Mouse (Mus musculus) cerebellum, adult 18-20 months (tissue): ENCODE results near the gene Sash3.

Experiments
- DNase-seq, 2 experiments: peaks; one replicate each; pipeline ENCODE4 v3.0.0; 2021

Sash3 gene

GRCm38 (mm10) chrX:48146262-48146661, at the start of gene Sash3:
Gene Sash3 (plus strand): TSS chrX:48146436.
- no peak for DNase-seq

DNA sequence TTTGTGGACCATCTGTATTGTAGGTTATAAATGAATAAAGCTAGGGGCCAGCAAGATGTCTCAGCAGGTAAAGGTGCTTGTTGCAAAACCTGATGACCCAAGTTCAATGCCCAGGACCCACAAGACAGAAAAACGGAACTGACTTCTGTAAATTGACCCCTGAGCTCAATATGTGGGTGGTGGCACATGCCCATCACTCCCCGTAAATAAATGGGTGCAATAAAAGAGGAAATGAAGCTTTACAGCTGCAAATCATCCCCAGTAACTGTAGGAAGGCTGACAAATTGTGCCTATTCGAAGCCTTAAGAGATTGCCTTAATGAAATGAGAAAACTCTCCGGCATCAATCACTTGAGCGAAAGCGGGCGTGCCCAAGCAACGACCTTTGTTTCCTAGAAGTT, 49.7 kb upstream of the Sash3 start:
- DNase-seq = no peak

DNA sequence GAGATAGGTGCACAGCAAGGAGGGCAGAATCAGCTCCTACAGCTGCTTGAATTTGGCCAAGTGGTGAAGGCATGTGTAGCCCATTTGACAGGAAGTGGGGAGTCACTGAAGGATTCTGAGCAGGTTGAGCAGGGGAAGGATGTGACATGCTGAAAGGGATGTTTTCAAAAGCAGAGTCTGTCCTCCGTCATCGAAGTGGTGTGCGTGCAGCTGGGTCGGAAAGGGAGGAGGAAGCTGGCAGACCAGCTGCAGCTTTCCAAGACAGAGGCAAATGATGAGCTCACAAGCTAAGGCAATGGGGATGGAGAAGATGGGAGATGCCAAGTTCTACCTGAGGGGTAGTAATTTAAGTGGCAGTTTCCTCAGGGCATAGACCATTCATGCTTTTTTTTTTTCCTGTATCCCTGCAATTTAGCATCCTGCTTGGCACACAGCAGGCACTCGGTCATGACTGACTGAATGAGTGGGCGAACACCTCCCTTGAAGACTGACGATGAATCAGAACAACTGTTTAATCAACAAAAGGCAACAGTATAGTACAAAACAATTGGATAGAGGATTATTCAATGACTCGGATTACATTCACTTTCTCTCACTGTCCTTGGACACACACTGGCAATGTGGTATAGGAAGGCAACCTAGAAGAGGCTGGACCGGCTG, 47.6 kb upstream of the Sash3 start:
- DNase-seq = no peak

DNA sequence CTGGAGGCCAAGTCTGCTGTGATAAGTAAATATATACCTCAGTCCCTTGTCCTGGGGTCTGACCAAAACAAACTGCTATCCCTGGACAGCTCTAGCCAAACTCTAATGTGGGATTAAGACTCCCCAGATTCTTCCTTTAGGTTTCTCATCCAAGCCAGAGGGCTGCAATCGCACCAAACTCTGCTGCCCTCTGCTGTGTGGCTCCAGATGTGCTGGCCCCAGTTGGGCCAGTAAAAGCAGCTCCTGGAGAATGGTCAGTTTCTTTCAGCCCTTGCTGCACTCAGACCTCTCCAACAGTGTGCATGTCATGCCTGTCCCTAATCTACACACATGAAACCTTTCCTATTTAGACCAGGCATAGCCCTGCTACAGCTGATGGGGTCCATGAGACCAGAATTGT, 46.4 kb upstream of the Sash3 start:
- DNase-seq = no peak

- peak in 1 of 2 experiments; percentile 32 for DNase-seq
These were observed 43.0 kb upstream of the Sash3 start for GRCm38 (mm10) chrX:48103256-48103655.

DNA sequence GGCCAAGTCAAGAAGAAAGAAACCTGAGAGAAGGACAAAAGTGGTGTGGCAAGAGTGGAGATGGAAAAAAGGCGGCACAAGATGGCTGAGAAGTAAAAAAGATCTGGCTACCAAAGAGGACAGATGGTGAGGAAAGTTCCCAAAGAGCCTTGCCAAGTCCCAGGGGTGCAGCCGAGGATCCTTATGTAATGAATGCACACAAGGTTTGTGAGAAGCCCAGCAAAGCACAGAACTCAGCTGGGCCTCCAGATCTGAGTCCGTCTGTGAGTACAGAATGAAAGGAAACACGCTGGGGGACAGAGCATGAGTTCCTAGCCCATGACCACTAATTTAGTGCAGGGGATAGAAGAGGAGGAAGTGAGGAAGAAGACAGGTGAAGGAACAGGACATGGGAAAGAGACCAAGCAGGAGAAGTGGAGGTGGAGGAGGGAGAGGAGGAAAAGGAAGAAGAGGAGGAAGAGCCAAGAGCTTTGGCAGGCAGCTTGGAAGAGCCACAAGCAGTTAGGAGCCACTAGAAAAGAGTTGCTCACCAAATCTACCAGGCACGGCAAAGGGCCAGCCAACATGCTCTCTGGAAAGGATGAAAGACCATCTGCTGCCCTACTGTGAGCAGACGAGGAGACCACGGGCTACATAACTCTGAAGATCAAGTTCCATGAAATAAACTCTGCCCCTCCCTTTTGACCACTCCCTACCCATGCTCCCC, 41.3 kb upstream of the Sash3 start:
- peak; percentile 62 to 72 for DNase-seq

DNA sequence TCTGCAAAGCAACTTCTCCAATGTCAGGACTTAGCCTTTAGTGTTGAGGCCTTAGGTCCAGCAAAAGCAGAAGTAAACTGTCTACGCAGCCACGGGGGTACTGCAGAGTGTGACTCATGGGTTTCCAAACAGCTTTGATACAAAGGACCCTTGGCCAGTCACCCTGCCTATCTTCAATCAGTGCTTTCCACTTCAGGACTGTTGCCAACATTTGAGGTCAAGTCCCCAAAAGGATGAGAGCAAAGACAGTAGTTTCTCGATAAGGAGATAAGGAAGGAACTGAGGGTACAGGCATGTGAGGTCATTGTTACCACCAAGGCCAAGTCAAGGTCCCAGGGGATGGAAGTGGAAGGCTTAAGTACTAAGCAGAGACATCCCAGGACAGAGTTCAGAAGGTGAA, 40.0 kb upstream of the Sash3 start:
- DNase-seq = no peak

DNA sequence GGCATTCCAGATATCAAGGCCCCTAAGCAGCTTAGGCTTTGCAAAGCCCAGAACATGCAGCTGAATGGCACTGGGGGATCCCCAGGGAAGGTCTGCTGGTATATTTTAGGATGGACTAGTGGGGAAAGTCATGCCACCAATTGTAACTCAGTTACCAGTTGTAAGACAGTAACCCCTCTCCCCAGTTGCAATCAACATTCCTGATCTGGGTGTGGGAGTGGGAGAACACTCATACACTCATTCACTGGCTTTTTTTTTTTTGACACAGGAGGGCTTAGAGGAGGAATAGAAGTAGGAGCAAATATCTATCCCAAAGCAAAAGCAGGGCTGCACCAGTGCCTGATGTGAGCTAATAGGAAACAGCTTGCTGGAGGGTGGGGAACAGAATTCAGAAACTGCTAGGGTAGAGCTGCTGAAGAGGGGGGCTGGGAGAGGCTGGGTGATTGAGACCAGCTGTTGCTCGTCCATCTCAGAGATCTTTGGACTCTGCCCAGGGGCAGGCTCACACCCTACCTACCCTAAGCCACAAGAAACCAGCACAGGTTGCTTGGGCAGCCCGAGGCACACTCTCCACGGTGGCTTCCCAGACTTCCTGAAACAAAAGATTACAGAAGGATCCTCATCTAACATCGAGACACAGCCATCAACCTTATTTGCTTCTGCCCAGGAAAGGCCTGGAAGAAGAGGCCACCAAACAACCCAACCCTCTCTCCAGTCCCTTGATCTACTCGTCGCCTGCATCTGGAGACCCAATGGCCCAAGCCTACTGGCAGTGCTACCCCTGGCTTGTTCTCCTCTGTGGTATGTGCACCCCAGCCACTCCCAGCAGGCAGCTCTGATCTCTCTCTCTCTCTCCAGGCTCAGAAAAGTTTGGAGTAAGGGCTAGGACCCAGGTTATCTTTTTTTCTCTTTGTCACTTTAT, 37.6 kb upstream of the Sash3 start, which contains the start of gene Xpnpep2:
Gene Xpnpep2, plus strand, starts transcription at position 332 of the 922 bp plus-strand sequence.
- no peak for DNase-seq

- DNase-seq = no peak
These were observed 37.0 kb upstream of the Sash3 start for GRCm38 (mm10) chrX:48109316-48109655.

DNA sequence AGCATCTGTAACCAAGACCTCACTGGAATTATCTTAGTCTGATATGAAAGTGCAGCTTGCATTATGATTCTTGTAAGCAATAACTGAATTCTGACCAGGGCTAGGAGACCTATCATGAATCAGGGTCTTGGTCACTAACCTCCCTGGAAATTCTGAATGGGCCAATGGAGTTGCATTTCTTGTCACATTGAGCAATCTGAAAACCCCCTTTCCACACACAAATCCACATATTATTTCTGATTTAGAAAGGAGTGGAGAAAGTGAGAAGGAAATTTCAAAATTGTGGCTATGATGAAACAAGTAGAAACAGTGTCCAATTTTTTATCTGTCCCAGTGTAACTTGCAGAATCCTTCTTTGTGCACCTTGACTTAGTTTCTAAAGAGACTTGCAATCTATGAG, 26.9 kb upstream of the Sash3 start:
- DNase-seq = no peak

GRCm38 (mm10) chrX:48124132-48125071, 21.8 kb upstream of the Sash3 start:
- DNase-seq = peak; percentile 81

DNA sequence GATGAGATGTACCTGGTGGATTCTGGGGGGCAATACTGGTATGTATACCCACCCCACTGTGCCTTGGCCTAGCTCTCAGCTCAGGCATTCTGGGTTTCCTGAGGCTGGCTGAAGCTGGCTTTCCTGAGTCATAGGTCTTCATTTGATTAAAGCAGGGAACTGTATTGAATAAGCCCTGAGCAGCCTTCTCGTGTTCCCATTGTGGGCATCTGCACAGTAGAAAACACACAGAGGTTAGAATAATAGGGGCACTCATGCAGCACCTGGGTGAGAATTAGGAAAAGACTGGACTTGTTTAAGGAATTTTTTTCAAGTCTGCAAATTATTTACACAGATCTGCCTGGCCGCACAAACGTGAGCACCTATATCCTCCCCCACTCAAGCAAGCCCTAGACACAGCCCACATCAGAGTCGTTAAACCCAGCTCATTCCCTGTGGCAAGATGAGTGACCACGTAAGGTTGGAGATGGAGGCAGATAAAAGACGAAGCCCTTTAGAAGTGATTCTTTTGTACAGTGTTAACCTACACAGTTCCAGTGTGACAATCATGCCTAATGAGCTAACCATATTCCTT, 19.2 kb upstream of the Sash3 start:
- DNase-seq = no peak

DNA sequence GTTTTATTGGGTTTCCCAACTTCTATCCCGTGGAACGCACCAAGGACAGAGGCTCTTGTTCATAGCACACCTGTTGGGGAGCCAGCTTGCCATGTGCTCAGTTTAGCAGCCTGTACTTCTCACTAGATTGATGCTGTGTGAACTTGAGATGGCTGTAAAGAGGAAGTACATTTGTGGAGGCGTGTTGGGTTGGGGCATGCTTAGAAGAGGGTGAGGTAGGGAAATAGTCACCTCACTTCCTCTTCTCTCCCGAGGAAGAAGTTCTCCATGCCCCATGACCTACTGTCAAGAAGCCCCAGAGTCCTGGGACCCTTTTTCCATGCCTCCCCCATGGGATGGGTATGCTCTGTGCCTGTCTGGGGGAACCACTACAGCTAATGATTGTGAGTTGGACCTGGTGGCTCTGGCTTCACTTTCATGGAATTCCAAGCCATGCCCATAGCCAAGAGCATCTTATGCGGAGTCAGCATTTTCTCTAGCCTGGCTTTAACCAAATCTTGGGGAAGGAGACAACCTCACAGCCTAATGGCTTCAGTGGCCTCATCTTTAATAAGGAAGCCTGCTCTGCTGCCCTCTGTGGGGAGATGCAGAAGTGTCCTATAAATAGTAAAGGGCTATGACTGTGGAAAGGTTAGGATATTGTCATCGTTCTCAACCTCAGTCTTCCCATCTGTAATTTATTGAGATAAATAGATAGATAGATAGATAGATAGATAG, 18.6 kb upstream of the Sash3 start:
- DNase-seq = no peak

DNA sequence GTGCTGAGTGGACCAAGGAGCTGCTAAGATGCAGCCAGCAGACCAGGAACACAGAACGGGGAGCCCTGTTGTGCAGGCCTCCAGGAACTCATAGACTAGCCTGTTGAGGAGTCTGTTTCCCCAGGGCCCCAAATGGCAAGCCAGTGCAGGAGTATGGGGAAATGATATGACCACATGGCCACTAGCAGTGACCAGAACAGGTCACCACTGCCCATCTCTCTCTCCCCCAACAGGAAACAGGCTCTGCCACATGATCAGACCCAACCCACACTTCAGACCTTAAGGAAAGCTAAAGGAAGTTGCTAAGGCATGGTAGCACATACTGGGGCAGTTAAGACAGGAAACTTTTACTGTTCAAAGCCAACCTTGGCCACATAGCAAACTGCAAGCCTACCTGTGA, 17.1 kb upstream of the Sash3 start:
- DNase-seq = no peak

DNA sequence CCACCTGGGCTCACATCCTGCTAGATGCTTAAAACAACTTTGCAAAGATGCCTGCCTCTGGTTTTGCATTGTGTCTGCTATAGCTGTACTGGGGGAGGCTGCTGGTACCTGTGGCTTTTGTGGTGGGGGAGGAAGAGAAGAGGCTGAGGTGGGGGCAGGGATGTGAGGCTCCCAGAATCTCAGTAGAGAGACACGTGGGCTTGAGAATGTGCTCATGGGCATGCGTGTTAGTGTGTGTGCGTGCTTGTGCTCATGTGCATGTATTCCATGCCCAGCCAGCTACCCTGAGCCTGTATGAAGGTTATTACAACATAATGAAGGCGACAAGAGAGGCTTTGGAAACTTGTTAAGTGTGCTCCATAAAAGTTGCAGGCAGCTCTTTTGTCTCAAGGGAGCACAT, 9.3 kb upstream of the Sash3 start:
- no peak for DNase-seq

DNA sequence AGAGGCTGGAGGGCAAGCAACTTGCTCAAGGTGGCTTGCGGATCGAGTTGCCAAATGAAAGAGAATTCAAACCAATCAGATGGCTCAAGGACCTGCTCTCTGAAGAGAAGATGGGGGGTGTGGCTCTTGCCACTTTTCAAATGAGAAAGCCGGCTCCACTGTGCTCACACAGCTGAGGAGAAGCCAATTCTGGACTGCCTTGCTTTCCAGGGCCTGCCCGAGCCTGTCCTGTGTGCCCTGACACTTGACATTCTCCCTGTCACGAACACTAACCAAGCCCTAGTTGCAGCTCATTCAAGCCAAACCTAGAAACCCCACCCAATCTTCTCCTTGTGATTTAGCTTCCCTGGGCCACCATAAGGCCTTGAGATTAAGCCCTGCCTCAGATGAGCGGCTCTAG, 8.2 kb upstream of the Sash3 start:
- DNase-seq = no peak

- DNase-seq = no peak
These were observed 7.5 kb upstream of the Sash3 start for GRCm38 (mm10) chrX:48138539-48139275.

GRCm38 (mm10) chrX:48139368-48140285, 6.6 kb upstream of the Sash3 start:
- no peak for DNase-seq

GRCm38 (mm10) chrX:48140286-48140877, 5.9 kb upstream of the Sash3 start:
- DNase-seq = no peak
